Mouse (Mus musculus) heart, postnatal 0 days (tissue): ENCODE data around the gene Lmntd1. TPM values are rescaled to one million over a fixed set of nuclear protein-coding genes. Genes with fewer than 3 reads are reported as not detected.

Experiments
- ATAC-seq: fragments of 200-750 bp; cut with Nextera tagmentation; 2 replicates; pipeline ENCODE4 v1.8.0; 2017; ENCODE audit warnings: low read depth, moderate number of reproducible peaks, moderate library complexity; ENCODE audit not compliant: insufficient read depth
- DNase-seq: peaks from one replicate; pipeline ENCODE4 v3.0.0-alpha.2; 2016; ENCODE audit warnings: low spot score
- H3K27ac ChIP-seq: fragments of 300-500 bp; sonication (generic); 2 replicates; pipeline ENCODE4 v1.5.1; 2014; ENCODE audit warnings: low read depth, mild to moderate bottlenecking
- H3K27me3 ChIP-seq: fragments of 300-500 bp; sonication (generic); 2 replicates; pipeline ENCODE4 v1.6.1; 2014; ENCODE audit warnings: low read length, mixed read lengths; ENCODE audit not compliant: control insufficient read depth, insufficient read depth
- H3K36me3 ChIP-seq: fragments of 300-500 bp; sonication (generic); replicated peaks from 2 replicates; pipeline ENCODE4 v1.6.1; 2014; ENCODE audit warnings: low read length, mixed read lengths; ENCODE audit not compliant: control insufficient read depth, insufficient read depth
- H3K4me1 ChIP-seq: fragments of 300-500 bp; sonication (generic); 2 replicates; pipeline ENCODE4 v1.6.1; 2014; ENCODE audit warnings: antibody characterized with exemption; ENCODE audit not compliant: control insufficient read depth, insufficient read depth
- H3K4me2 ChIP-seq: fragments of 300-500 bp; sonication (generic); 2 replicates; pipeline ENCODE4 v1.6.1; 2014; ENCODE audit warnings: low read depth, mild to moderate bottlenecking, low read length, moderate library complexity
- H3K4me3 ChIP-seq: fragments of 300-500 bp; sonication (generic); 2 replicates; pipeline ENCODE4 v1.5.1; 2014; ENCODE audit warnings: low read depth, low read length
- H3K9ac ChIP-seq: fragments of 300-500 bp; sonication (generic); replicated peaks from 2 replicates; pipeline ENCODE4 v1.6.1; 2014; ENCODE audit warnings: low read depth, low read length, mixed read lengths
- H3K9me3 ChIP-seq: fragments of 300-500 bp; sonication (generic); replicated peaks from 2 replicates; pipeline ENCODE4 v1.6.1; 2016; ENCODE audit warnings: low read length; ENCODE audit not compliant: control insufficient read depth
- CTCF ChIP-seq: IDR thresholded peaks from 2 replicates; pipeline ENCODE4 v1.5.1; 2016; ENCODE audit warnings: antibody characterized with exemption, control low read depth, low read depth
- EP300 ChIP-seq: IDR thresholded peaks from 2 replicates; pipeline ENCODE4 v1.6.1; 2016; ENCODE audit warnings: antibody characterized with exemption, low read depth
- WGBS: fragments of 180-500 bp; shearing (Covaris S2); extraction: QIAGEN DNeasy Blood & Tissue Kit; methylation state at CpG from one replicate; pipeline ENCODE4 v1.1.7; 2014; 5-methylcytosine and 5-hydroxymethylcytosine counted together
- polyA plus RNA-seq: library from polyadenylated mRNA; unstranded; fragments of >200 nt; fragmentation: Nextera tagmentation; extraction: Ambion mirVana; gene quantifications from 2 replicates; pipeline ENCODE4 v1.2.1, GENCODE M21; 2015
- total RNA-seq: library from RNA; depleted of rRNA; stranded (reverse); fragments of >200 nt; gene quantifications from 2 replicates; pipeline ENCODE4 v1.2.3, GENCODE M21; 2014; ENCODE audit warnings: low replicate concordance

Lmntd1 gene
- total and polyA plus RNA-seq, 2 experiments from 2014 or later = 4.5 to 9.8 TPM

- TF ChIP-seq CTCF (no peak), EP300 (no peak)
- ATAC-seq (no peak), DNase-seq (no peak)
- Histone ChIP-seq H3K4me2 (no peak overlapping the region), H3K36me3 (no peaks in the 10 kb centered on the region), H3K9ac (no peak overlapping the region), H3K4me3 (no peak overlapping the region), H3K4me1 (0 out of 2 replicates have a peak, but pooled peaks cover 4% of the 10 kb centered on the region), H3K9me3 (peaks cover 7% of the 10 kb centered on the region; the same call in 1 of the 2 replicates), H3K27me3 (no peaks in the 10 kb centered on the region), H3K27ac (no peak overlapping the region)
- 78% methylated on average over 19 of the region's 19 CpGs for WGBS
Measured at GRCm38 (mm10) chr6:145499574-145500546, 114.3 kb downstream of the Lmntd1 start.

GRCm38 (mm10) chr6:145495731-145496130 is 118.4 kb downstream of the Lmntd1 start:
- Histone ChIP-seq H3K27me3 (no peaks in the 10 kb centered on the region), H3K4me2 (no peak overlapping the region), H3K9me3 (no peaks in the 10 kb centered on the region), H3K4me3 (no peak overlapping the region), H3K27ac (no peak overlapping the region), H3K9ac (no peak overlapping the region), H3K4me1 (no peaks in the 10 kb centered on the region), H3K36me3 (no peaks in the 10 kb centered on the region)
- 59% methylated on average over 7 of the region's 7 CpGs for WGBS
- TF ChIP-seq CTCF (no peak), EP300 (no peak)
- no peak for ATAC-seq
- no peak for DNase-seq

GRCm38 (mm10) chr6:145488251-145488650 is 125.9 kb downstream of the Lmntd1 start:
- no peak for DNase-seq
- ATAC-seq = no peak
- no peak overlapping the region for H3K27ac ChIP-seq
- no peak overlapping the region for H3K4me3 ChIP-seq
- H3K36me3 ChIP-seq = no peaks in the 10 kb centered on the region
- H3K4me1 ChIP-seq = peaks cover 4% of the 10 kb centered on the region; the same call in 1 of the 2 replicates
- no peak overlapping the region for H3K9ac ChIP-seq
- H3K9me3 ChIP-seq = no peaks in the 10 kb centered on the region
- 86% methylated on average over 2 of the region's 2 CpGs for WGBS
- TF ChIP-seq EP300 (no peak), CTCF (no peak)
- no peak overlapping the region for H3K4me2 ChIP-seq
- no peaks in the 10 kb centered on the region for H3K27me3 ChIP-seq

- Histone ChIP-seq H3K9ac (no peak overlapping the region), H3K9me3 (no peaks in the 10 kb centered on the region), H3K36me3 (no peaks in the 10 kb centered on the region), H3K27me3 (no peaks in the 10 kb centered on the region), H3K4me2 (no peak overlapping the region), H3K27ac (no peak overlapping the region), H3K4me3 (no peak overlapping the region), H3K4me1 (peaks cover 10% of the 10 kb centered on the region; the same call in 1 of the 2 replicates)
- no peak for ATAC-seq
- 40% methylated on average over 12 of the region's 12 CpGs for WGBS
- no peak for DNase-seq
- TF ChIP-seq EP300 = no peak
- TF ChIP-seq CTCF = no peak
Measured at GRCm38 (mm10) chr6:145485986-145486605, 128.0 kb downstream of the Lmntd1 start.

GRCm38 (mm10) chr6:145483318-145483674 is 130.8 kb downstream of the Lmntd1 start:
- H3K4me3 ChIP-seq = no peak overlapping the region
- TF ChIP-seq EP300 (no peak), CTCF (no peak)
- no peak for ATAC-seq
- H3K27me3 ChIP-seq = no peaks in the 10 kb centered on the region
- WGBS = 41% methylated on average over 5 of the region's 5 CpGs
- peaks cover 10% of the 10 kb centered on the region; the same call in 1 of the 2 replicates for H3K4me1 ChIP-seq
- no peak overlapping the region for H3K27ac ChIP-seq
- H3K4me2 ChIP-seq = no peak overlapping the region
- no peaks in the 10 kb centered on the region for H3K9me3 ChIP-seq
- H3K36me3 ChIP-seq = no peaks in the 10 kb centered on the region
- no peak for DNase-seq
- H3K9ac ChIP-seq = no peak overlapping the region
